Mouse (Mus musculus): ENCODE results near the gene Ifi27l2b. TPM values are rescaled to one million over a fixed set of nuclear protein-coding genes. Genes with fewer than 3 reads are reported as not detected.

Gene Ifi27l2b
- polyA plus RNA-seq, 1 experiment, result 1.1 TPM

DNA sequence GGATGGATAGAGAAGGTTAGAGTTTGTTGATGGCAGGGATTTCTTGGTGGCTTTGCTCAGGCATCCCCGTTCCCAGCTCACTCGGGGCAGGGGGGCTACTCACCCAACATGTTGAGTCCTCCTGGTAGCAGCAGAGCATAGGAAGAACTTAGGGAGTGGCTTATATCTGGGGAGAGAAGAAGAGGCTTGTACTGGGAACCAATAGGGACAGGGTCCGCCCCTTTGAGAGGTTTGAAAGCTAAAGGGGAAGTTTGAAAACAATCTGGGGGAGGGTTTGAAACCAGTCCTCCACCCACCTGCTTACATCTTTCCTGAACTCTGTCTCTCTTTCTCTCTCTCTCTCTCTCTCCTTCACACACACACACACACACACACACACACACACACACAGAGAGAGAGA is 13.5 kb downstream of the Ifi27l2b start, which contains the start of gene Ifi27l2a:
Gene Ifi27l2a, minus strand, starts transcription at position 157 of the 400 bp plus-strand sequence.
- H3K36me3 ChIP-seq (ENCODE audit: control insufficient read depth, insufficient read depth, low read length), result peaks cover 9% of the 10 kb centered on the region; the same call in 1 of the 2 replicates
- TF ChIP-seq CTCF (IDR thresholded peaks at IDR 0.05; ENCODE audit: borderline replicate concordance, control insufficient read depth, extremely low read depth, insufficient read depth, low read length, poor library complexity), result no peak
- 0 out of 2 replicates have a peak, but pooled peaks have one; percentile 17 for TF ChIP-seq POLR2A (IDR thresholded peaks at IDR 0.05; ENCODE audit: control insufficient read depth, extremely low read depth, insufficient read depth, low read length, poor library complexity)
- peak within 1 kb of the TSS; percentile 20 for H3K4me3 ChIP-seq (ENCODE audit: control insufficient read depth, insufficient read depth, low read length)
- H3K27ac ChIP-seq (ENCODE audit: control insufficient read depth, insufficient read depth, low read length), result peak within 1 kb of the TSS; percentile 69; the same call in 1 of the 2 replicates
- peak; percentile 44 for DNase-seq
- H3K27me3 ChIP-seq (ENCODE audit: control insufficient read depth, insufficient read depth, low read length), result no peaks in the 10 kb centered on the region
- no peaks in the 10 kb centered on the region; the same call in 1 of the 2 replicates for H3K4me1 ChIP-seq (replicated peaks; ENCODE audit: control insufficient read depth, insufficient read depth, low read length)
- WGBS, result 30% methylated on average over 3 of the region's 3 CpGs

GRCm38 (mm10) chr12:103437601-103438000 is 19.4 kb downstream of the Ifi27l2b start:
- Histone ChIP-seq H3K36me3 (ENCODE audit: control insufficient read depth, insufficient read depth, low read length) (peaks cover 9% of the 10 kb centered on the region; the same call in 1 of the 2 replicates), H3K27ac (ENCODE audit: control insufficient read depth, insufficient read depth, low read length) (no peak overlapping the region), H3K4me1 (replicated peaks; ENCODE audit: control insufficient read depth, insufficient read depth, low read length) (peaks cover 13% of the 10 kb centered on the region), H3K27me3 (ENCODE audit: control insufficient read depth, insufficient read depth, low read length) (no peaks in the 10 kb centered on the region), H3K4me3 (ENCODE audit: control insufficient read depth, insufficient read depth, low read length) (no peak overlapping the region)
- 95% methylated on average over 1 of the region's 1 CpGs for WGBS
- TF ChIP-seq CTCF (IDR thresholded peaks at IDR 0.05; ENCODE audit: borderline replicate concordance, control insufficient read depth, extremely low read depth, insufficient read depth, low read length, poor library complexity) (no peak), POLR2A (IDR thresholded peaks at IDR 0.05; ENCODE audit: control insufficient read depth, extremely low read depth, insufficient read depth, low read length, poor library complexity) (no peak)
- no peak for DNase-seq

GRCm38 (mm10) chr12:103434861-103435260 is 22.2 kb downstream of the Ifi27l2b start:
- H3K4me3 ChIP-seq (ENCODE audit: control insufficient read depth, insufficient read depth, low read length), result peak overlapping the region; percentile 23; the same call in 1 of the 2 replicates
- peaks cover 13% of the 10 kb centered on the region for H3K4me1 ChIP-seq (replicated peaks; ENCODE audit: control insufficient read depth, insufficient read depth, low read length)
- TF ChIP-seq POLR2A (IDR thresholded peaks at IDR 0.05; ENCODE audit: control insufficient read depth, extremely low read depth, insufficient read depth, low read length, poor library complexity) (no peak), CTCF (IDR thresholded peaks at IDR 0.05; ENCODE audit: borderline replicate concordance, control insufficient read depth, extremely low read depth, insufficient read depth, low read length, poor library complexity) (no peak)
- H3K27me3 ChIP-seq (ENCODE audit: control insufficient read depth, insufficient read depth, low read length), result no peaks in the 10 kb centered on the region
- 0 out of 2 replicates have a peak, but pooled peaks cover 6% of the 10 kb centered on the region for H3K36me3 ChIP-seq (ENCODE audit: control insufficient read depth, insufficient read depth, low read length)
- peak overlapping the region; percentile 85 for H3K27ac ChIP-seq (ENCODE audit: control insufficient read depth, insufficient read depth, low read length)
- DNase-seq, result no peak

DNA sequence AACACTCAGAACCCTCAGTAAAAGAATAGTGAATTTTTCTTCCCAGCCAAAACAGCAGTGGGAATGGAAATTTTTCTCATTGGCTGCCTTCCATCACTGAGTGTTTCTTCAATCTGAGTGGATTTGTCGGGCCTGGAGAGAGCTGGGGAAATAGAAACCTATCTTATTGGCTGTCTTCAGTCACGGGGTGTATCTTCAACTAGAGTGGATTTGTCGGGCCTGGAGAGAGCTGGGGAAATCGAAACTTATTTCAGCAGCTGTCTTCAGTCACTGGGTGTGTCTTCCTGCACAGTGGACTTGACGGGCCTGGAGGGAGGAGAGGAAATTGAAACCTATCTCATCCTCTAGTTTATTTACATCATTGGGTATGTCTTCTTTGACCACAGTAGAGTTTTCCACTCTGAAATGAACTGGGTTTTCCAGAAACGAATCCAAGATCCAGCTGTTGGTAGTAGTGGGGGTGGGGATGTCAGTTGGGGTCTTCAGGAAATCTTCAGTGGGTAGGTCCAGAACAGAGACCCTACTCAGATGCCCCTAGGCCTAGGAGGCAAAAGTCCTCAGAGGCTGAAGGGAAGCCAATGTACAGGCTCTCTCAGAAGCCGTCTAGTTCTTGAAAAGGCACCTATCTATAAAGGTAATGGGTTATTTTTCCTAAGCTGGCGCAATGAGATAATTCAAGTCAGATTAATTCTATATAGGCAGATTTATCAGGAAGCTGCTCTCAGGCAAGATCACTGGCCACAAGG is 22.9 kb downstream of the Ifi27l2b start, which contains the start of gene Ifi27:
Gene Ifi27, plus strand, starts transcription at position 226 of the 746 bp plus-strand sequence.
- DNase-seq, result peak; percentile 73
- WGBS, result 26% methylated on average over 8 of the region's 8 CpGs
- H3K4me3 ChIP-seq (ENCODE audit: control insufficient read depth, insufficient read depth, low read length), result peak within 1 kb of the TSS; percentile 34; the same call in 1 of the 2 replicates

DNA sequence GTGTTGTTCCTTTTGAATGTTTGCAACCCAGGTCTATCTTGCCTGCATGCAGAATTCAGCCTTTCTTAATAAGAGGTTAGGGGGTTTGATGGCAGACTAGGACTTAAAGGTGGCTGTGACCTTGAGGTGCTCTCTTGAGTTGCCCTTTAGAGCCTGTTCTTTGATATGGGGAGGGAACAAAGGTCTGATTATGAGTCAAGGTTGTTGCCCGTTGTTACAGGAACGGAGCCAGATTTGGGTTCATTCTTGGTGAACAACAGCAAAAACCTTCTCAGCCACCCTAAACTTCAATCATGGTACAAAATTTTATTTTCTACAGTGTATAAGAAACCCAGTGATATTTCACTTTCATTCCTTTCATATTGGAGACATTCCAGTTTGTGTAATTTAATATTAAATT is 23.6 kb downstream of the Ifi27l2b start:
- 87% methylated on average over 2 of the region's 2 CpGs for whole genome bisulfite sequencing
- Histone ChIP-seq H3K27me3 (ENCODE audit: control insufficient read depth, insufficient read depth, low read length) (no peaks in the 10 kb centered on the region), H3K27ac (ENCODE audit: control insufficient read depth, insufficient read depth, low read length) (no peak overlapping the region), H3K36me3 (ENCODE audit: control insufficient read depth, insufficient read depth, low read length) (no peaks in the 10 kb centered on the region), H3K4me1 (replicated peaks; ENCODE audit: control insufficient read depth, insufficient read depth, low read length) (peaks cover 13% of the 10 kb centered on the region), H3K4me3 (ENCODE audit: control insufficient read depth, insufficient read depth, low read length) (no peak overlapping the region)
- DNase-seq, result no peak
- TF ChIP-seq CTCF (IDR thresholded peaks at IDR 0.05; ENCODE audit: borderline replicate concordance, control insufficient read depth, extremely low read depth, insufficient read depth, low read length, poor library complexity) (no peak), POLR2A (IDR thresholded peaks at IDR 0.05; ENCODE audit: control insufficient read depth, extremely low read depth, insufficient read depth, low read length, poor library complexity) (no peak)

More for the DNA sequence above, 22.9 kb downstream of the Ifi27l2b start, which contains the start of gene Ifi27:
- Histone ChIP-seq H3K4me1 (replicated peaks; ENCODE audit: control insufficient read depth, insufficient read depth, low read length) (peaks cover 13% of the 10 kb centered on the region), H3K27ac (ENCODE audit: control insufficient read depth, insufficient read depth, low read length) (peak within 1 kb of the TSS; percentile 85), H3K27me3 (ENCODE audit: control insufficient read depth, insufficient read depth, low read length) (no peaks in the 10 kb centered on the region), H3K36me3 (ENCODE audit: control insufficient read depth, insufficient read depth, low read length) (no peaks in the 10 kb centered on the region)
- TF ChIP-seq POLR2A (IDR thresholded peaks at IDR 0.05; ENCODE audit: control insufficient read depth, extremely low read depth, insufficient read depth, low read length, poor library complexity) (no peak), CTCF (IDR thresholded peaks at IDR 0.05; ENCODE audit: borderline replicate concordance, control insufficient read depth, extremely low read depth, insufficient read depth, low read length, poor library complexity) (no peak)

GRCm38 (mm10) chr12:103426710-103427109 is 30.3 kb downstream of the Ifi27l2b start:
- Histone ChIP-seq H3K27ac (ENCODE audit: control insufficient read depth, insufficient read depth, low read length) (no peak overlapping the region), H3K27me3 (ENCODE audit: control insufficient read depth, insufficient read depth, low read length) (no peaks in the 10 kb centered on the region), H3K4me1 (replicated peaks; ENCODE audit: control insufficient read depth, insufficient read depth, low read length) (peaks cover 13% of the 10 kb centered on the region), H3K36me3 (ENCODE audit: control insufficient read depth, insufficient read depth, low read length) (peaks cover 9% of the 10 kb centered on the region), H3K4me3 (ENCODE audit: control insufficient read depth, insufficient read depth, low read length) (no peak overlapping the region)
- WGBS, result 94% methylated on average over 7 of the region's 7 CpGs
- DNase-seq, result peak; percentile 21
- no peak for TF ChIP-seq POLR2A (IDR thresholded peaks at IDR 0.05; ENCODE audit: control insufficient read depth, extremely low read depth, insufficient read depth, low read length, poor library complexity)
- TF ChIP-seq CTCF (IDR thresholded peaks at IDR 0.05; ENCODE audit: borderline replicate concordance, control insufficient read depth, extremely low read depth, insufficient read depth, low read length, poor library complexity), result no peak

All from thymus, adult 2 months (tissue).